Mouse (Mus musculus) thymus, postnatal 4 days (tissue): Measurements from ENCODE around the gene Fads6.

ENCODE experiments used
- DNase-seq: peaks from one replicate; pipeline ENCODE4 v3.0.0; 2021

Fads6 gene

DNA sequence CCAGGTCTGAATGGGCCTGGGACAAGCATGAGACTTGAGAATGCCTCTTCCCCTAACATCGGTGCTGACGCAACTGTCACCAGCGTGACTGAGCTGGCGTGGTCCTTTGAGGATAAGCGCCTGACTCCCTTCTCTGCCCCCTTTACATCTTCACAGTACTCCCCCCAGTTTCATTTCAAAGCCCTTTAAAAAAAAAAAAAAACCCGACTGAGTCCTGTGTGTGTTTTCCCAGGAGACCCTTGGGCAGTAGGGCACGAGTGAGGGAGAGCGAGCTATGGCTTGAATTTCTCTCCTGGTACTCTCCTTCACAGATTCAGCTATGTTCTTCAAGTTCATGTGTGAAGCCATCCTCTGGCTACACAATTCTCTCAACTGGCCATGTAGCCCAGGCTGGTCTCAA lies 697 bp upstream of the Fads6 start:
- no peak for DNase-seq

DNA sequence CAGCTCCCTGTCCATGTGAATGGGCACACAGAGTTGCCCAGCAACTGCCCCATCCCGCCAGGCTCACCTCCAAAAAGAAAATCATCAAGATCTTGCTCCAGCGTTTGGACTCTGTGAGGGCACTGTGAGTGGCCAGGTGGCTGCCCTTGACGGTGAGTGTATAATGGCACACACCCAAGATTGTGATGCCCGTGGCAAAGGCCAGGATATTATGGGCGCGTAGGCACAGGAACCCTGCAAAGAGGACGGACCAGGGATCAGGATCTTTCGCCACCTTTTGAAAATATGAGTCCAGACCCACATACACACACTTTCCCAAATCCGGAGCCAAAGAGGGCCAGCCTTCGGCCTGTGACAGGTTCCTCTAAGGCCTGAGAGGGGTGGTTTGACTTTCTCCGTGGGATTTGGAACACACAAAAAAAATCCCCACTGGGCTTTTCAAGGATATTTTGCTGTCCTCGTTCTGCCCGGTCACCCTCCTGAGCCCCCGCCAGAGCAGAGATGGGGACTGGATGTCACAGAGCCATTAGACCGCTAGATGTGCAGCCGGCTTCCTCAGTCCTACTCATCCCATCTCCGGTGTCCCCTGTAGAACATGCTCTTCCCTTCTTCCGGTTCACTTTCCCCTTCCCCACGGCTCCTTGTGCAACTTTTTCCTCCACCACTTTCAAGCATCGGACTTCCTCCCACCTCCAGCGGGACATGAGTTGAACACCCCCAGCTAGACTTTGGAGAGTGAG lies 822 bp downstream of the Fads6 start:
- no peak for DNase-seq

DNA sequence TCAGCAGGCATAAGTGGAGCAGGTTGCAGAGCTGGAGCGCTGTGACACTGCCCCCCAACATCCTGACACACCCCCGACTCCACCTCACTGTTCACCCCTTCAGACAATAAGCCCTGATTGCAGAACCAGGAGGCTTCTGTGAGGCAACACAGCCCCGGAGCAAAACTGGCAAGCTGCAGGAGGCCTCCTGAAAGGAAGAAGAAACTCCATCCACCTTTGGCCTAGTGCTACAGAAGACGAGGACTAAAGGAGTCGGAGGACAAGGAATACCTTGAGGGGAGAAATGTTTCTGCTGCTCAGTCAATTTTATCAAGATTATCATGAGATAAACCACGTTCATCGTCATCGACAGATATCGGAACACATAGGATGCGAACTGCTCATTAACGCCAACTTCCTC lies 1.5 kb downstream of the Fads6 start:
- no peak for DNase-seq

DNA sequence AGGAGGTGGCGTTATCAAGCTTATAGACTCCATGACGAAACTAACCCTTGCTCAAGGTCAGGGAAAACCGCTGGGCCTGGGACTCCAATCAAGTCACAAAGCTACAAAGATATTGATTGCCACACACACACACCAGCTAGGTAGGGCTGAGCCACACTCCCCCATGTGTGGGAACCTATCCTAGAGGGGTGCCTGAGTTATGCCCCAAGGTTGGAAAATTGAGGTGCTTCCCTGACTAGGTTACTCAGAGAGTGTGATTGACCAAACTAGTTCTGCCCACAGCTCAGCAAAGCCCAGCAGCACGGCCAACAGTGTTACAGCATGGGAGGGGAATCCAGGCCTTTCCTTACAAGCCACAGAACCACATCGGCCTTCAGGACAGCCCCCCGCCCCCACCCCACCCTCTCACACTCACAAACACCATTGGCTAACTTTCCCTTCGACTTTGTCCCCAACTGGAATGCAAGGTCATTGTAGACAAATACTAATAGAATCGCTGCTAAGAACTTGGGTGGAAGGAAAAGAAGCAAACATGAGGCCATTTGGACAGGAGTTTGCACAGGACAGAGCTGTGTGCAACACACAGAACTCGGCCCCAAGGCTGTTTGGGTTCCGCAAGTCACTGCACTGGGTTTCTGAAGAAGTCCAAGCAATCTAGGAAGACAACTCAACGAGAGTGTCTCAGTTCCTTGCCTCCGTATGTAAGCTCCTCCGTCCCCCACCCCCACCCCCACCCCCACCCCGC lies 4.7 kb downstream of the Fads6 start:
- no peak for DNase-seq

DNA sequence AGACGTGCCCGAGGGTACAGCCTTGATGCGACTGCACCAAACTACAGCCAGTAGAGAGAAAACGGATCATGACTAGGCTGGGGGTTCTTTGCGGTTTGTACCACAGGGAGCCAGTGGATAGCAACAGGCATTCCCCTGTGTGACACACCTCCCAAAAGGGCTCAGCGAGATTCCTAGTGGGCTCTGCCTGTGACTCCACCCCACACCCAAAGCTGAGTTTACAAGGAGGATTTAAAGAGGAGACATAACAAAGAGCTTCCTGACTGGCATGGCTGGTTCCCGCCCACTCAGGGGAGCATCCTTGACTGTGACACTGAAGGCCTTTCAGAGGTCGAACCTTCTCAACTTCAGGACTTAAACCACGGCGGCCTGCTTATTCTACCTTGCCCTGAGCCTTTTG lies 6.0 kb downstream of the Fads6 start:
- no peak for DNase-seq

DNA sequence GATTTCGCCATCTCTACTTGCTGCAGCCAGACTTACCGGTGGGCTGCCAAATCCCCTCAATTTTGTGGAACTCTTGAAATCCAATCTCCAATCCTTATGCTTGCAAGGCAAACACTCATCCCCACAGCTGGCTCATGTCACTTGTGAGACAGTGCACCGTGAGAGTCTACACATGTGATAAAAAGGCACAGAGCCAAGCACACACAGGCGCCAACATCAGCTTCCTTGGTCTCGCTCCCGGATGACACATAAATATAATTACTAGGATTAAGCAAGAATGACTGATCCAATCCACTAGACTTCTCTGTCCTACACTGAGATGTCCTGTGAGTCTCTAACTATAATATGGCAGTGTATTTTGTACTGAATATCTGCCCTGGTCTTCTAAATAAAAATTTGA lies 6.5 kb downstream of the Fads6 start:
- no peak for DNase-seq

DNA sequence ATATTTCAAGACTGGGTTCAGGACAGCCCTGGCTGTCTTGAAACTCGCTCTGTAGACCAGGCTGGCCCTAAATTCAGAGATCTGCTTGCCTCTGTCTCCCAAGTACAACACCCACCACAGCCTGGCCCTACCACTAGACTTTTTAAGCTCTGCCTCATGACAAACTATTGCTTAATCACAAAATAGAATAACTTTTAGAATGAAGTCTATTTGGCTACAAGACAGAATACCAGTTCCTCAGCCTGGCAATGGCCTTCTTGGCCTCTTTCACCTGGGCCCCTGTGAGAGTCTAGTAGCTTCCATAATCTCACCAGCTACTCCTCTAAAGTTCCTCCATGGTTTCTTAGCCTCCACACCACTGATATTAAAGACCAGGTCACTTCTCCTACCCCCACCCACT lies 7.1 kb downstream of the Fads6 start:
- no peak for DNase-seq

DNA sequence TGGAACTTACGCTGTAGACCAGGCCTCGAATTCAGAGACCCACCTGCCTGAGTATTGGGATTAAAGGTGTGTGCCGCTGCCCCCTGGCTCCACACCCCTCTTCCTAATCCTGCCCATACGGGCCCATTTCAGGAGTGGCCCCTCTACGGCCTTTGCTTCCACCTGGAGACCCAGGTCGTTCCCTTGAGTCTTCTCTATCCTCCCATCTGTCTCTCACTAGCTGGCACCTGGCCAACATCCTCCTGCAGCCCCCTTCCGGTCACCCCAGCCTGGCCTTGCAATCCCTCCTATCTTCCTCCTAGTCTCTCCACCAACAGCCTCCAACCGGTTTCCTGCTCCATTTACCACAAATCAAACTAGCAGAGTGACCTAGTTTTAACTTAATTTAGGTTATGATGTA lies 7.6 kb downstream of the Fads6 start:
- no peak for DNase-seq

DNA sequence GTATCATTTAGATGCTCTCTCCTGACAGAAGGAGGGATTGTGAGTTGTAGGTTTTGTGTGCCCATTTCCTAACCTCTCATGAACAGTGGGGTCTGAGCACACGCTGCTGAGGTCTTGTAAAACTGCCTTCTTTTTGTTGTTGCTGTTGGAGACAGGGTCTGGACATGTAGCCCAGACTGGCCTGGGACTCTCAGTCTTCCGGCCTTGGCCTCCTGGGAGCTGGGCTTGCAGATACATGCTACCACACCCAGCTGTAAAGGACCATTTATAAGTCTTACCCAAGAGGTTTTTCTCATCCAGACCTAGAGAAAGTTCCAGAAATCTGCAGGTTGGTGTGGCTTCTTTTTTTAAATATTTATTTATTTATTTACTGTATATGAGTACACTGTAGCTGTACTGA lies 9.2 kb downstream of the Fads6 start:
- DNase-seq = no peak

DNA sequence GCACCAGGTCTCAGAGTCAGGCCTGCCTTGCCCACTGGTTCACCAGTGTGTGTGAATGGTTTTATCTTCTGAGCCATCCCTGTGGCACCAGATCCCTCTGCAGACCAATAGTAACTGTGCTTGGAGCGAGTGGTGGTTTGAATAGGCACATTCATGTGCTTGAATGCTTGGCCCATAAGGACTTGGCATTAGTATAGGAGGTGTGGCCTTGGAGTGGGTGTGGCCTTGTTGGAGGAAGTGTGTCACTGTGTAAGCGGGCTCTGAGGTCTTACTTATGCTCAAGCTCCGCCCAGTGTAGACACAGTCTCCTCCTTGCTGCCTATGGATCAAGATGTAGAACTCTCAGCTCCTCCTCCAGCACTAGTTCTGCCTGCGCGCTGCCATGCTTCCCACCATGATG lies 10.1 kb downstream of the Fads6 start:
- DNase-seq = no peak

DNA sequence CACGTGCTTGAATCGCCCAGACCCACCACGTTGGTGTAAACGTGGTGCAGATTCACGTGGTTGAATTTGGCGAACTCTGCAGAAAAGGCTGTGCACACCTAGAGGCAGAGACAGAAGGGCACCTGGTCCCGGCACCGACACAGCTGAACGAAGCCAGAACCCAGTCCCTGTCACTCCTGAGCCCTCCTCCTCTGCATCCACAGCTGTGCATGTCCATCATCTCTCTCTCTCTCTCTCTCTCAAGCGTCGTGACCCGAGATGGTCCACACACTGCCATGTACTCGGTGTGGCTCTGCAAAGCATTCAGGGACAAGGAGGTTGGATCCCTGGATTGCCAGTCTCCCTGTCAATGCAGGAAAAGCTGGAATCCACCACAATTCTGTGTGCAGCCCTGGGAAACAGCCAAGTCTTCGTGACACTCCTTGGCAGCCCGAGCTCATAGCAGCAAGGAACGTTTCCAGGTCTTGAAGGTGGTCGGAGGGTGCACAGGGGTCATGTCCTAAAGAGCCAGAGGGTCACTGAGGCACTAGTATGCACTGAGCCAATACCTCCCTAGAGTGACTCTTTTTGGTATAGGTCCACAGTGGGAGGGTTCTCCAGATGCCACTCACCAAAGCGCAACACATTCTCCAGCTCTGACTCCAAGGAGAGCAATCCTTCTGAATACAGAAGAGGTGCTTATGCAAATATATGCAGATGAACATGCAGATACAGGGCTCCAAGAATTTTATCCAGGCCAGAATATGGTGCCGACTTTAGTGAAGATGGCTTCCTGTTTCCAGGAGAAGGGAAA lies 11.1 kb downstream of the Fads6 start:
- no peak for DNase-seq

DNA sequence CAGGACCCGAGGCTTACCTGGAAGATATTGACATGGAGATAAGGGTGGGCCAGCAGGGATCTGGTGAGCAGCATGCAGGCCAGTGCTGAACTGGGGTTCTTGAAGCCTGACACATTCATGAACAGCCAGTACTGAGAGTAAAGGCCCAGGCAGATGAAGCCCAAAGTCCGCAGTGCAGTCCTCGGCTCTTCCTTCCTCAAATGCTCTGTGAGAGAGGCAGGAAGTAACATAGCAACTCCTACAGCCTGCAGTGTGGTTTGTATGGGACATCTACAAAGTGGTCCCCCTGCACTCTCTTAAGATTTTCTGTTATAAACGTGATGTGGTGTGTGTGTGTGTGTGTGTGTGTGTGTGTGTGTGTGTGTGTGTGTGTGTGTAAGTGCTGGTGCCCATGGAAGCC lies 12.2 kb downstream of the Fads6 start:
- DNase-seq = no peak

DNA sequence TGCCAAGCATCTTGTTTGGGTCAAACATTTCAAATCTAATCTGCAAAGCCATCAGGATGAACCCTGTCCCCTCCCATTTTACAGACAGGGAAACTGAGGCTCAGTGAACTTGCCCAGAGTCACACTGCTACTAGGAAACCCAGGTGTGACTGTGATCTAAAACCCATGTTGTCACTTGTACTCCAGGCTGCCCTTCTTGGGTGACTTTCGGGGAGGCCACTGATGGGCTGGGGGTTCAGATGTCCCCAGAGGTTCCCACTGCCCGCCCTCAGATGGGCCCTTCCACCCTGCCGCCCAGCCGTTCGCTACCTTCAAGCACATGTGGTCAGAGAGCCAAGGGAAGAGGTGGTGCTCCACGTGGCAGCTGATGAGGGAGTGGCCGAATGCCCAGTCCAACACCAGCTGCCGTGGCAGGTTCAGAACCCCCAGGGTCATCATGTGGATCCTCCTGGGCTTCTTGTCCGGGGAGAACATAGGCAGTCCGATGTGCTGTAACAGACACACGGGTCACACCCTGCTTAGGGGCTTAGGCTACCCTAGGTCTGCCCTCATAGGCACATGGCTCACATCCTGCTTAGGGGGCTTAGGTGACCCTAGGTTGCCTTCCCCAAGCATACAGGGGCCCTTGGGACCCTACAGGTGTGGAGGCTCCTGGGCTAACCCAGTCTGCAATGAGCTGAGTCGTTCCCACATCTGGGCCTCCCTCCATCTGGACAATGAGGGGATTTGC lies 13.4 kb downstream of the Fads6 start:
- no peak for DNase-seq

DNA sequence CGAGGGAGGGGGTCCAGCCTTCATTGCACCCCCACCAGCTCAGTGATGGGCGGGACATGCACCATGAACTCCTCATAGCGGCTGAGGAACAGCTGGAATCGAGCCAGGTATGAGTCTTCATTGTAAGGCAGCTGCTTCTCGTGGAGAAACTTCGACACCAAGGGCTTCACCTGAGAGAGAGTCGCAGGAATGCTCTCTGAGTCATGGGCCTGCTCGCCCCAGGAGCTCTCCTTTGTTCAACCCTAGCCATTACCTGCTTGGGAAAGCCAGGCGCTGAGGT lies 14.0 kb downstream of the Fads6 start:
- DNase-seq = no peak

DNA sequence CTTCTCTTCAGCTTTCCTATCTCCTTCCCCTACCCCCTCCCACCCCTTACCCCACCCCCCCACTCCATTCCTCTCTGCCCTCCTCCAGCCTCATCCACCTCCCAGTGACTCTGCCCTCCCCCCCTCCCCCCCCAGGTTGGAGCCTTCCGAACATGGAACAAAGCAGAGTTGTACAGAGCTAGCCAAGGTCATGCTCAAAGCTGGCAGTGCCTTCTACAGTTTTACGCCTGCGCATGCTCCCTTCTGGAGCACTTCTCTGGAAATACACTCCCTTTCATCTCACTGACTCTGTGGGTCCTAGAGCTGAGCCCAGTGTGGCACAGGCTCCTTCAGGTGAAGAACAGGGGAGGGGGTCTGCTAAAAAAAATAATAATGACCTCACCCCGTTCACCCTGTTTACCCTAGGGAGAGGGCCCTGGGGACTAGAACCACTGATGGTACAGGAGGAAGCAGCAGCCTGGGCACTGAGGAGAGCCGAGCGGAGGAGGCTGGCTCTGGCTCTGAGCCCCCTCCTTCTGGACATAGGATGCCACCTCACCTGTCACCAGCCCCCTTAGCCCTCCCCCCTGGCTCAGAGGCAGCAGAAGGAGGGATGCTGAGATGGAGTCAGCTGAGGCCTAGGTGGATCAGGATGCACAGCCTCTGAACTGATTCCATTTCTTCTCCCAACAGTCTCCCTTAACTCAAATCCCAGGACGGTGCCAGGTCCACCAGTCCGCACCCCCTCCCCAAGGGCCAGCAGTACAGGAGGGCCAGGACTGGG lies 14.6 kb downstream of the Fads6 start:
- no peak for DNase-seq

DNA sequence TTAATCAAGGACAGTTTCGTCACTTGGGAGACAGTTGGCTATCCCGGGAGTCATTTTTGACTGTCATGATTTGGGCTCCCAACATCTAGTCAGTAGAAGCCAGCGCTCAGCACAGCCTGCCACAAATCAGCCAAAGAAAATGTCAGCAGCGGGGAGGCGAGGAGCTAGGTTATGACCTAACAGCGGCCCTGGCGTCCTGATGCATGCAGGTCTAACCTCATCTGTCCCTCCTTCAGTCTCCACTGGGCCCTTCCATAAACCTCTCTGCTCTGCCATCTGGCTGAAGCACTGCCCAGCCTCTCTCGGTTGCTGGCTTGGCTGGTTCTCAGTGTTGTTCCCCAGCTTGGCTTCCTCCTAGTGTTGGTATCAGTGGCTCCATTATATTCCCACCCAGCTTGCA lies 15.2 kb downstream of the Fads6 start:
- no peak for DNase-seq

DNA sequence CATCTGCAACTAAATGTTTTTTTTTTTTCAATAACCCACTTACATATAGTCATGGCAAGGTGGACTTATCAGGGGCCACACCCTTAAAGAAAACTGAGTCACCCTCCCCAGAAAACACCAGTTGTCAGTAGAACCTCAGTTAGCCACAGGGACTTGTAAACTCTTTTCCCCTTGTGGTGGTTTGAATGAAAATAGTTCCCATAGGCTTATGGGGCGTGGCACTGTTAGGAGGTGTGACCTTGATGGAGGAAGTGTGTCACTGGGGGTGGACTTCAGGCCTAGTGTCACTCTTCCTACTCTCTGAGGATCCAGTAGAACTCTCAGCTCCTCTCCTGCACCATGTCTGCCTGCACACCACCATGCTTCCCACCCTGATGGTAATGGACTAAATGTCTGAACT lies 17.7 kb downstream of the Fads6 start:
- DNase-seq = no peak

DNA sequence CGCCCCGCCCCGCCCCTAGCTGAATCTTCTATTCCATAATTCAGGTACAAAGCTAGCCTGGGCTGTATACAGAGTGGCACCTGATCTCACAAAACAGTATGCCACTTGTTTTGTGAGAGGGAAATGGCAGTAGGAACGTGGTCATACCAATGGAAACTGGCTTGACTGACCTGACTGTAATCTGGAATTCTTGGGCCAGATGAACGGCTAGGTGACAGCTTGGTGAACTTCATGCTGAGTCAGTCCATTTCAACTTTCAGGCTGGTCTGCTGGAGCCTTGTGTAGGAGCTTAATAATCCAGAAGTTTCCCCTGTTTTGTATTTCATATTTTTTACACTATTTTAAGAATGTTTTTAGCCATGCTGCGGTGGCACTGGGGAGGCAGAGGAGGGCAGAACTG lies 19.3 kb downstream of the Fads6 start:
- DNase-seq = no peak

DNA sequence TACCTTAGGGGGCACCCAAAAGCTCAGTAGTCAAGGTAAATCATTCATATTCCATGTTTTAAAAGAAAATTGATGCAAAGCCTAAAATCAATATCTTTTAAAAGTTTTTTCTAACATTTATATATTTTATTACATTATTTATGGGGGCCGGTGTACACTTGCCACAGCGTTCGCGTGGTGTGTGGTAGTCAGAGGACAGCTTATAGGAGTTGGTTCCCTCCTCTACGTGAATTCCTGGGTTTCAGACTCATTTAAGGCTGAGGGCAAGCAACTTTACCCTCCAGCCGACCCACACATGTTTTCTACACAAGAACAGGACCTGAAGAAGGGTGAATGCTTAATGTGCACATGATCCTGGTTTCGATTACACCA lies 19.9 kb downstream of the Fads6 start:
- DNase-seq = no peak

DNA sequence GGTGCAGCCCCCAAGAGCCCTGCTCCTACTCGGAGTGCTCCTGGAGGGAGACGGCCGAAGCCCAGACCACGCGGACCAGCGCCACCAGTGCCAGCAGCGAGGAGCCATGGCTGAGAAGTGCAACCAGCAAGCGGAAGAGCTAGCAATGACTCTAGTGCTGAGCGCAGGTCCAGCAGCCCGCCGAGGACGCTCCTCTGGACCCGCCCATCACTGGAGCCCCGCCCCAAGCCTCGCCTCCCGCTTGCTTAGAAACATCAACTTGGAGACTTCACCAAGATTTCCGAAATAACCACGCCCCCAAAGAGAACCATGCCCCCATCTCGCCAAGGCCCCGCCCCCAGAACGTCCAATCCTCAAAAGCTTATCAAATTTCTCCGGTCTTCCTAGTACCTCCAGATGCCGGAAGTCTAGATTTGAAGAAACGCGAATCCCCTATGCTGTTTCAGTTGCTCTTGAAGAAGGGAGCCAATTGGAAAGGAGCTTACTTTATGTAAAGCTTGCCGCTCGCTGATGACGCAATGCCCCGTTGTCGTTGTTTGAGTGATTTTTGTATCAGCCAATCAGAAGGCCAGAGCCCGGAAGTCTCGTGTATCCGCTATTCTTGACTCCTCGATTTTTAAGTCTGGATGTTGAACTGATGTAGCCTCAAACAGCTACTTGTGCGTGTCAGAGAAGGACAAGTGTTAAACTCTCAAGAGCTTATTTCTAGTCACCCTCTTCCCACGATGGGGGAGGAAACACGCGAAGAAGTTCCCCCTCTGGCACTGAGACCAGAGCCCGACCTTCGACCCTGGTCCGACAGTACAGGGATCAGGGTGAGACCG lies 20.5 kb downstream of the Fads6 start, which contains the start of gene Fdxr:
Gene Fdxr, minus strand, starts transcription at position 271 of the 824 bp plus-strand sequence.
- peak; percentile 99 for DNase-seq

DNA sequence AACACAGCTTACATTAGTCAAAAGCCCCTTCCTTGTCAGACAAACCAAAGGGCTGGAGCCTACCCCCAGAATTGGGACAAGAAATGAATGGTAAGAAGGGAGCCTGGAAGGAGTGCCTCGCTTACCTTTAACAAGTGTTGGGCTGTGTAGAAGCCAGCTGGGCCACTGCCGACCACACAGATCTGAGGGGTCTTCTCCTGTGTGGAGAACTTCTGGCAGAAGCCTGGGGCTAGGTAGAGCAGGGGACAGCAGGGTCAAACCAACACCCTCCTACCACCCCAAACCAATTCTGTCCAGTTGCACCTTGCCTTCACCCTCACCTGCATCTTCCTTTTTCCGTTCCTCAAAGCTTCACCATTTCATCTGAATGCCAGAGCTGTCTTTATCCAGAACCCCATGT lies 21.5 kb downstream of the Fads6 start:
- DNase-seq = no peak

DNA sequence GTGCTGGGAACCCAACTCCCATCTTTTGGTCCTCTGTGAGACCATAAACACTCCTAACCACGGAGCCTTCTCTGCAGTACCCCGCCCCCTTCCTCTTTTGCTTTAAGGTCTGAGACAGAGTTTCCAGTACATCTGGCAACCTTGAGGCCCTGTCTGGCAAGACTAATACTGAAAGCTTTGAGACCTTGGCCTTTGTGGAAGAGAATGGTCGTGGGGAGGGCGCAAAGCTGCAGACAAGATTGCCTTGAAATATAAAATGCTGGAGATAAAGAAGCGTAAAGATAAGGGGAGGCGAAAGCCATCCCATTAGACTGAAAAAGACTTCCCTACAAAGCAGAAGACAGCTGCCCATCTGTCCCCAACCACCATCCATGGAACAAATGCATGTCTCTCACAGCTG lies 22.0 kb downstream of the Fads6 start:
- DNase-seq = no peak
